Mouse (Mus musculus): ENCODE results near the gene Taf1b. TPM values are rescaled to one million over a fixed set of nuclear protein-coding genes. Genes with fewer than 3 reads are reported as not detected.

Taf1b gene
- total and polyA plus RNA-seq, 2 experiments from 2014 or later: 33.6 to 35.3 TPM

DNA sequence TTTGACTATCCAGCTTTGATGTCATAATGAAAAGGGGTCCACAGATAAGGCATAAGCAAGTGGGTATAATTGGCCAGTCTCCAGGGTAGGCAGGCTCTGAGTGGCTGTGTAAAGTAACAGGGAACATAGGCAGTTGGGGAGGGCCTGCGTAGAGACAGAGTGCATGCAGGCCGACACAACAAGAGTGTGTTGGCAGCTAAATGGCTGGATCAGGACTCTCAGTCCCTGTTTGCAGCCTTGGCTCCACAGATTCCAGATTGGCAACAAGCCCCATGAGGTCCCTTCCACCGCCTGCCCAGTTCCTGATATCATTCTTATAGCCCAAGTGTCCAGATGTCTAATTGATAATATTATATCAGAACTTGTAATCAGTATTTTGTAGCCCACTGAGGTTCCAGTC is 85.5 kb downstream of the Taf1b start:
- no peaks in the 10 kb centered on the region for H3K9me3 ChIP-seq (ENCODE audit: low read length)
- 55% methylated on average over 3 of the region's 3 CpGs for WGBS
- no peaks in the 10 kb centered on the region for H3K36me3 ChIP-seq (ENCODE audit: insufficient read depth)
- H3K9ac ChIP-seq: no peak overlapping the region
- H3K27ac ChIP-seq (ENCODE audit: low read depth, low read length): no peak overlapping the region
- no peak for DNase-seq
- no peak overlapping the region for H3K4me2 ChIP-seq (ENCODE audit: low read depth)
- no peak overlapping the region for H3K4me3 ChIP-seq (ENCODE audit: low read depth, low read length)
- H3K27me3 ChIP-seq (ENCODE audit: insufficient read depth, low read length): no peaks in the 10 kb centered on the region
- no peak for TF ChIP-seq CTCF (IDR thresholded peaks at IDR 0.05; ENCODE audit: low read depth)
- no peaks in the 10 kb centered on the region for H3K4me1 ChIP-seq (ENCODE audit: insufficient read depth)
- no peak for ATAC-seq

GRCm38 (mm10) chr12:24584835-24585234 is 86.7 kb downstream of the Taf1b start:
- no peak for TF ChIP-seq CTCF (IDR thresholded peaks at IDR 0.05; ENCODE audit: low read depth)
- Histone ChIP-seq H3K4me1 (ENCODE audit: insufficient read depth) (no peaks in the 10 kb centered on the region), H3K4me2 (ENCODE audit: low read depth) (no peak overlapping the region), H3K9ac (no peak overlapping the region), H3K27me3 (ENCODE audit: insufficient read depth, low read length) (no peaks in the 10 kb centered on the region), H3K36me3 (ENCODE audit: insufficient read depth) (no peaks in the 10 kb centered on the region), H3K9me3 (ENCODE audit: low read length) (no peaks in the 10 kb centered on the region), H3K4me3 (ENCODE audit: low read depth, low read length) (no peak overlapping the region), H3K27ac (ENCODE audit: low read depth, low read length) (no peak overlapping the region)
- DNase-seq (peak; percentile 49), ATAC-seq (peak; percentile 69)
- WGBS: 68% methylated on average over 8 of the region's 8 CpGs

DNA sequence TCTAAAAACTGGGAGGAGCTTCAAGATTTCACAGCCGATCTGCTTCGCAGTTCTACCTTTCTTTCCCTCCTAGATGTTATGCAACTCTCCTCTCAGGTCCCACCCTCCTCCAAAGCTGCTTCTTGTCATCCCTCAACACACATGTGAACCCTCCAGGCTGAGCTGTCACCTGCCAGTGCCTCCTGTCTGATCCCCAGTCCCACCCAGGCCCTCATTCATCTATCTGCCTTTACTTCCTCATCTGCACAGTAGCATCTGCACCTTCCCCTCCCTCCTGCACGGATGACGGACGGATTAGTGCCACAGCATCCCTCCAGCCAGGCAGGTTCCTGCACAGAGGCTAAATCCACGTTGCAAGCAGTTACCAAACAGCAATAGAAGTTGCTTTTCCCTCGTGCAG is 88.0 kb downstream of the Taf1b start:
- H3K9me3 ChIP-seq (ENCODE audit: low read length): no peaks in the 10 kb centered on the region
- ATAC-seq (no peak), DNase-seq (no peak)
- H3K4me2 ChIP-seq (ENCODE audit: low read depth): no peak overlapping the region
- no peak overlapping the region for H3K9ac ChIP-seq
- H3K4me3 ChIP-seq (ENCODE audit: low read depth, low read length): no peak overlapping the region
- WGBS: 75% methylated on average over 7 of the region's 7 CpGs
- H3K27ac ChIP-seq (ENCODE audit: low read depth, low read length): no peak overlapping the region
- TF ChIP-seq CTCF (IDR thresholded peaks at IDR 0.05; ENCODE audit: low read depth): no peak
- no peaks in the 10 kb centered on the region for H3K27me3 ChIP-seq (ENCODE audit: insufficient read depth, low read length)
- H3K36me3 ChIP-seq (ENCODE audit: insufficient read depth): no peaks in the 10 kb centered on the region
- H3K4me1 ChIP-seq (ENCODE audit: insufficient read depth): no peaks in the 10 kb centered on the region

GRCm38 (mm10) chr12:24590371-24590770 is 92.2 kb downstream of the Taf1b start:
- Histone ChIP-seq H3K9ac (no peak overlapping the region), H3K4me1 (ENCODE audit: insufficient read depth) (peaks cover 5% of the 10 kb centered on the region; the same call in 1 of the 2 replicates), H3K27ac (ENCODE audit: low read depth, low read length) (no peak overlapping the region), H3K4me3 (ENCODE audit: low read depth, low read length) (no peak overlapping the region), H3K4me2 (ENCODE audit: low read depth) (no peak overlapping the region), H3K27me3 (ENCODE audit: insufficient read depth, low read length) (no peaks in the 10 kb centered on the region), H3K36me3 (ENCODE audit: insufficient read depth) (no peaks in the 10 kb centered on the region), H3K9me3 (ENCODE audit: low read length) (no peaks in the 10 kb centered on the region)
- DNase-seq (no peak), ATAC-seq (no peak)
- WGBS: 76% methylated on average over 7 of the region's 7 CpGs
- no peak for TF ChIP-seq CTCF (IDR thresholded peaks at IDR 0.05; ENCODE audit: low read depth)

DNA sequence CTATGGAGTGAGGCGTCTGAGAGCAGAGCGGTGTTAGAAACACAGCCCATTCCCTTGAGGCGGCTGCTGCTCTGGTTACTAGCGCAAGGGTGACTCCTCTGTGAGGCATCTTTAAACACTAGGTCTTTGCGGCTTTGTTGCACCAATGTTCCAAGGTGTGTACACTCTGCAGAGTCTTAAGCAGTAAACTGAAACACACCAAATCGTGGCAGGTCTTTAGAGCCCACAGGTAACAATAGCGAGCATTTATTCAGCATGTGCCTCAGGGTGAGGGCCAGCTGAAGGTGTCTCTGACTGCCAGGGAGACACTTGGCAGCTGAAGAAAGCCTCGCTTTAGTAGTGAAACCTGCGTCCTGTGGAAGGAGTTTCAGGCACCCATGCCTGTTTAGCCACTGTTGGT is 93.9 kb downstream of the Taf1b start:
- no peak for ATAC-seq

GRCm38 (mm10) chr12:24592956-24593672 is 95.0 kb downstream of the Taf1b start:
- Histone ChIP-seq H3K27ac (ENCODE audit: low read depth, low read length) (no peak overlapping the region), H3K4me1 (ENCODE audit: insufficient read depth) (peaks cover 5% of the 10 kb centered on the region; the same call in 1 of the 2 replicates), H3K4me2 (ENCODE audit: low read depth) (peak overlapping the region; percentile 29), H3K36me3 (ENCODE audit: insufficient read depth) (no peaks in the 10 kb centered on the region), H3K9ac (no peak overlapping the region), H3K27me3 (ENCODE audit: insufficient read depth, low read length) (no peaks in the 10 kb centered on the region), H3K9me3 (ENCODE audit: low read length) (no peaks in the 10 kb centered on the region), H3K4me3 (ENCODE audit: low read depth, low read length) (no peak overlapping the region)
- DNase-seq (no peak), ATAC-seq (peak; percentile 48; the same call in 1 of the 2 replicates)
- 19% methylated on average over 22 of the region's 22 CpGs for WGBS
- TF ChIP-seq CTCF (IDR thresholded peaks at IDR 0.05; ENCODE audit: low read depth): no peak

More for the DNA sequence above, 93.9 kb downstream of the Taf1b start:
- Histone ChIP-seq H3K4me3 (ENCODE audit: low read depth, low read length) (no peak overlapping the region), H3K27me3 (ENCODE audit: insufficient read depth, low read length) (no peaks in the 10 kb centered on the region), H3K4me2 (ENCODE audit: low read depth) (no peak overlapping the region), H3K27ac (ENCODE audit: low read depth, low read length) (no peak overlapping the region), H3K4me1 (ENCODE audit: insufficient read depth) (peaks cover 5% of the 10 kb centered on the region; the same call in 1 of the 2 replicates), H3K36me3 (ENCODE audit: insufficient read depth) (no peaks in the 10 kb centered on the region), H3K9ac (no peak overlapping the region), H3K9me3 (ENCODE audit: low read length) (no peaks in the 10 kb centered on the region)
- no peak for TF ChIP-seq CTCF (IDR thresholded peaks at IDR 0.05; ENCODE audit: low read depth)
- no peak for DNase-seq
- WGBS: 80% methylated on average over 9 of the region's 9 CpGs

DNA sequence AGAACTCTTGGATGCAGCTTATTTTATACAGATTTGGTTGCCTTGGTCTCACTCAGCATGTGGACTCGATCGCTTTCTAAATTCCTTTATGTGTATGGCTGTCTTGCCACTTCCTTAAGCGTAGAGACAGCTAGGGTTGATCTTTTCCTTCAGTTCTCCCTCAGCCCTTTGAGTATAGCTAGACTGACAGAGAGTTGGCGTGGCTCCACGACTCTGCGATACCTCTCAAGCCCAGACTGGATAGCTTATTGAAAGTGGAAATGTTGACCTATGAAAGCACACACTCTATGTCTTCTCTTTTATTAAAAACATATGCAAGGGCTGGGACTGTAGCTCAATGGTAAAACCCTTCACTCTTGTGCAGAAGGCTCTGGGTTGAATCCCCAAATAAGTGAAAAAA is 99.2 kb downstream of the Taf1b start:
- DNase-seq (no peak), ATAC-seq (no peak)
- TF ChIP-seq CTCF (IDR thresholded peaks at IDR 0.05; ENCODE audit: low read depth): no peak
- Histone ChIP-seq H3K4me1 (ENCODE audit: insufficient read depth) (peaks cover 5% of the 10 kb centered on the region; the same call in 1 of the 2 replicates), H3K4me2 (ENCODE audit: low read depth) (no peak overlapping the region), H3K36me3 (ENCODE audit: insufficient read depth) (no peaks in the 10 kb centered on the region), H3K9ac (no peak overlapping the region), H3K27ac (ENCODE audit: low read depth, low read length) (no peak overlapping the region), H3K27me3 (ENCODE audit: insufficient read depth, low read length) (no peaks in the 10 kb centered on the region), H3K9me3 (ENCODE audit: low read length) (no peaks in the 10 kb centered on the region), H3K4me3 (ENCODE audit: low read depth, low read length) (no peak overlapping the region)
- 68% methylated on average over 6 of the region's 6 CpGs for WGBS

Data from forebrain, postnatal 0 days (tissue).